Mouse (Mus musculus) ES-Bruce4 (cell line): Measurements from ENCODE around the gene Ldhc.

Experiments used
- CTCF ChIP-seq: IDR thresholded peaks from one replicate; pipeline ENCODE4 v1.8.1; 2011; ENCODE audit warnings: low read depth, low read length
- EP300 ChIP-seq: IDR thresholded peaks from 2 replicates; pipeline ENCODE4 v1.6.1; 2011; ENCODE audit warnings: low read depth, low read length; ENCODE audit not compliant: insufficient read depth
- POLR2A ChIP-seq: IDR thresholded peaks from one replicate; pipeline ENCODE4 v1.8.1; 2011; ENCODE audit warnings: low read length; ENCODE audit not compliant: insufficient read depth

DNA sequence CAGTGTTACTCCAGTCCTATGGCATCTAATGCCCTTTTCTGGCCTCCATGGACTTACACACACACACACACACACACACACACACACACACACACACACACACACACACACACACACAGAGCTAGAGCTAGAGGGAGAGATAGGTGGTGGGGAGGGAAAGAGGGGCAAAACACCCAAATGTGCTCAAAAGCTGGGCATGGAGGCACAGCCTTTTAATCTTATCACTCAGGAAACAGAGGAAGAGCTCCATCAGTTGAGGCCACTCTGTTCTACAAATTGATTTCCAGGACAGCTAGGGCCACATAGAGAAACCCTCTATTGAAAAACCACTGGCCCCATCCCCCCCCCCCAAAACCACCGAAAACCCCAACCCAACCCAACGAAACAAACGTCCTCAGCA is 22.3 kb downstream of the Ldhc start:
- TF ChIP-seq CTCF (no peak), POLR2A (no peak), EP300 (no peak)
